Mouse (Mus musculus) midbrain, embryonic 12.5 days (tissue): Measurements from ENCODE around the gene Ifngr2. TPM values are rescaled to one million over a fixed set of nuclear protein-coding genes. Genes with fewer than 3 reads are reported as not detected.
A peak's percentile ranks its signal among the peaks of the same experiment; 100 is the strongest.

Experiments used
- ATAC-seq: fragments of 200-750 bp; cut with Nextera tagmentation; 2 replicates; pipeline ENCODE4 v1.8.0; 2017; ENCODE audit warnings: low read depth, moderate TSS enrichment, moderate library complexity; ENCODE audit not compliant: low FRiP score
- H3K27ac ChIP-seq: fragments of 300-500 bp; sonication (generic); replicated peaks from 2 replicates; pipeline ENCODE4 v1.5.1; 2016; ENCODE audit warnings: mild to moderate bottlenecking
- H3K27me3 ChIP-seq: fragments of 300-500 bp; sonication (generic); 2 replicates; pipeline ENCODE4 v1.6.1; 2016; ENCODE audit warnings: mild to moderate bottlenecking
- H3K36me3 ChIP-seq: fragments of 300-500 bp; sonication (generic); 2 replicates; pipeline ENCODE4 v1.6.1; 2016
- H3K4me1 ChIP-seq: fragments of 300-500 bp; sonication (generic); 2 replicates; pipeline ENCODE4 v1.6.1; 2016
- H3K4me2 ChIP-seq: fragments of 300-500 bp; sonication (generic); replicated peaks from 2 replicates; pipeline ENCODE4 v1.6.1; 2016; ENCODE audit warnings: mild to moderate bottlenecking, moderate library complexity
- H3K4me3 ChIP-seq: fragments of 300-500 bp; sonication (generic); 2 replicates; pipeline ENCODE4 v1.5.1; 2016; ENCODE audit warnings: mild to moderate bottlenecking
- H3K9ac ChIP-seq: fragments of 300-500 bp; sonication (generic); replicated peaks from 2 replicates; pipeline ENCODE4 v1.6.1; 2016; ENCODE audit warnings: mild to moderate bottlenecking, moderate library complexity
- H3K9me3 ChIP-seq: fragments of 300-500 bp; sonication (generic); 2 replicates; pipeline ENCODE4 v1.6.1; 2016; ENCODE audit warnings: mild to moderate bottlenecking
- WGBS: fragments of 180-500 bp; shearing (Covaris S2); methylation state at CpG from one replicate; pipeline ENCODE4 v1.1.7; 2016; 5-methylcytosine and 5-hydroxymethylcytosine counted together
- polyA plus RNA-seq: library from polyadenylated mRNA; unstranded; fragments of >200 nt; fragmentation: Nextera tagmentation; extraction: Ambion mirVana; gene quantifications from 2 replicates; pipeline ENCODE4 v1.2.1, GENCODE M21; 2016

The Ifngr2 gene
- polyA plus RNA-seq = 41.0 and 43.4 TPM in 2 replicates

DNA sequence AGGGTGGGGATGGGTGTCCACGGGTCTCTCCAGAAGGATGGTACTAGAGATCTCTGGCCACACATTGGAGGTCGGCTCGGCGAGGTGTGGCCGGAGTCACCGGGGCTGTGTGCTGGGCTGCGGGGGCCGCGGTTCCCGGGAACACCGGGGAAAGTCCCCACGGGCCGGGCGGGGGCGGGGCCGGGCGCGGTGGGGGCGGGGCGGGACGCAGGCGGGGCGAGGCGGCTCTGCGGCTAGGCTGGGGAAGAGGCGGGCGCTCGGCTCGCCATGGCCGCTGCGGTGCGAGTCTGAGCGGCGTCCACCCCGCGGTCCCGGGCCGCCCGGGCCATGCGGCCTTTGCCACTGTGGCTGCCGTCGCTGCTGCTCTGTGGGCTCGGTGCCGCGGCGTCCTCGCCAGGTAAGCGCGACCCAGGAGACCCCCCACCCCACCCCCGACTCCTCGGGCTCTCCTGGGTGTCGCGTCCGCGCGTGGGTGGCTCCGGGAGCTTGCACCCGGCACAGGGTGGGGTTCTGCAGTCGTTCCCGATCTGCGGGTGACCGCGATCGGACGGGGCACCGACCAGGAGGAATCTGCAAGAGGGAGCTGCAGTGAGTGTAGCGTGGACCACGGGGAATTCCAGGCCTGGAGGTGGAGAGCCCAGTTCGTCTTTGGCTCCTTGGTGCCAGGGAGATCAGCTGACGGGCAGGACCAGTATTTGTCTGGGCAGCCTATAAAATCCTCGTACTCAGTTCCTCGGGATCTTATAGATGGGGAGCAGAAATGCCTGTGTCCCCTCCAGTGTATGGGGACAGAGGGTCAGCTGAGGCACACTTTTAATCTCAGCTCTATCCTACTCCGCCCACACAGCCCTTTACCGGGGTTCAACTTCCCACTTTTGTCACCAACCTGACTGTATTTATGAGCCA is at the start of gene Ifngr2:
Ifngr2 (plus strand) TSS at position 237 of the 906 bp plus-strand sequence.
- WGBS = 1% methylated on average over 49 of the region's 74 CpGs
- peak within 1 kb of the TSS; percentile 39 for H3K27ac ChIP-seq

DNA sequence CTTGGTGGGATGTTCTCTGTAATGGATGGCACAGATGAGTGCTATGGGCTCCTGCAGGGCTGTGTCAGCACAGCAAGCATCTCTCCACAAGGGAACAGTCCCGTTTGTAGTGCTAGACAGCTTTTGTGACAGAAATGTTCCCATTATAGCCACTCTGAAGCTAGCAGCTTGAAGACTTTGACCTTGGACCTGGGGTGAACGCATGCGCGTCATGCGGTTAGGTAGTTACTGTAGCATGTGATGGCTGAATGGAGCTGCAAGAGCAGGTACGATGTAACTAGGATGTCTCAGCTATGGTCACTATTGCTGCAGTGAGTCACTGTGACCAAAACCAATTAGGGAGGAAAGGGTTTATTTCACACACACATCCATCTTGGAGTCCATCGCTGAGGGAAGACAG is 48.8 kb upstream of the Ifngr2 start:
- no peak overlapping the region for H3K27ac ChIP-seq
- no peak overlapping the region for H3K4me3 ChIP-seq
- peaks cover 90% of the 10 kb centered on the region for H3K36me3 ChIP-seq
- no peaks in the 10 kb centered on the region for H3K27me3 ChIP-seq
- 85% methylated on average over 7 of the region's 7 CpGs for WGBS
- H3K4me1 ChIP-seq = no peaks in the 10 kb centered on the region
- no peak overlapping the region for H3K4me2 ChIP-seq
- no peaks in the 10 kb centered on the region for H3K9me3 ChIP-seq
- ATAC-seq = no peak
- H3K9ac ChIP-seq = no peak overlapping the region

More for the DNA sequence above, at the start of gene Ifngr2:
- H3K27me3 ChIP-seq = peaks cover 19% of the 10 kb centered on the region
- peak; percentile 88 for ATAC-seq
- H3K9ac ChIP-seq = peak within 1 kb of the TSS; percentile 98
- H3K9me3 ChIP-seq = no peaks in the 10 kb centered on the region
- peak within 1 kb of the TSS; percentile 92 for H3K4me3 ChIP-seq
- peak within 1 kb of the TSS; percentile 93 for H3K4me2 ChIP-seq
- H3K4me1 ChIP-seq = peaks cover 29% of the 10 kb centered on the region
- H3K36me3 ChIP-seq = no peaks in the 10 kb centered on the region

DNA sequence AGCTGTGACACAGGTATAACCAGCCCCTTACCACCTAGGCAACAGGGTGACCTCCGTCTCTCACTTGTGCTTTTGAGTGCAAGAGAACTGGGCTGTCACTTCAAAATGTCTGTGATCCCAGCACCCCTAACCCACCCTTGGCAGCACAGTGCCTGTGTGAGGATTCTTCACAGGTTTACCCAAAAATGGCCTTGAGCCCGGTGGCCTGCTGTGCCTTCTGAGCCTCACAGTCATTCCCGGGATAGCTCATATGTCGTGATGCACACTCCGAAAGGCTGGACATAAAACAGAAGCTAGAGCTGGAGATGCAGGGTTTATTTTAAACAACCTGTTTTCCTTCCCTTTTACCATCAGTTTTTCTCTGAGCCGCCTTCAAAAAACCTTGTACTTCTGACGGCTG is 42.2 kb upstream of the Ifngr2 start:
- no peaks in the 10 kb centered on the region for H3K9me3 ChIP-seq
- H3K4me3 ChIP-seq = no peak overlapping the region
- no peak overlapping the region for H3K4me2 ChIP-seq
- no peaks in the 10 kb centered on the region for H3K27me3 ChIP-seq
- H3K27ac ChIP-seq = no peak overlapping the region
- 95% methylated on average over 7 of the region's 7 CpGs for WGBS
- ATAC-seq = no peak
- no peaks in the 10 kb centered on the region for H3K4me1 ChIP-seq
- no peak overlapping the region for H3K9ac ChIP-seq
- peaks cover 80% of the 10 kb centered on the region for H3K36me3 ChIP-seq

DNA sequence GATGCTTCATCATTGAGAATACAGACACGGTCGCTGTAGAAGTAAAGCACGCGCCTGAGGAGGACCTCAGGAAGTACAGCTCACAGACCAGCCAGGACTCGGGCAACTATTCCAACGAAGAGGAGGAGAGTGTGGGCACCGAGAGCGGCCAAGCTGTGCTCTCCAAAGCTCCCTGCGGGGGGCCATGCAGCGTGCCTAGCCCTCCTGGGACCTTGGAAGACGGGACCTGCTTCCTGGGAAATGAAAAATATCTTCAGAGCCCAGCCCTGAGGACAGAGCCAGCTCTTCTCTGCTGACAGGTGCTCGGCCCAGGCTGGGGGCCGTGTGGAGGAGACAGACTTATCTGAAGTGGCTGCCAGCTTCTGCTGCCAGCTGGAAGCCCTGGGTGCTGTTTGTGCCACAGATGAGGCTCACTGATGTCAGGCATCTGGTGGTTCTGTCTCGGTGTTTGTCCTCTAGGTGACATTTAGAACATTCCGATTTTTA is 41.7 kb upstream of the Ifngr2 start:
- Histone ChIP-seq H3K4me3 (no peak overlapping the region), H3K27me3 (no peaks in the 10 kb centered on the region), H3K36me3 (peaks cover 76% of the 10 kb centered on the region), H3K4me1 (no peaks in the 10 kb centered on the region), H3K4me2 (no peak overlapping the region), H3K9ac (no peak overlapping the region), H3K9me3 (no peaks in the 10 kb centered on the region), H3K27ac (no peak overlapping the region)
- 90% methylated on average over 15 of the region's 15 CpGs for WGBS
- ATAC-seq = no peak

DNA sequence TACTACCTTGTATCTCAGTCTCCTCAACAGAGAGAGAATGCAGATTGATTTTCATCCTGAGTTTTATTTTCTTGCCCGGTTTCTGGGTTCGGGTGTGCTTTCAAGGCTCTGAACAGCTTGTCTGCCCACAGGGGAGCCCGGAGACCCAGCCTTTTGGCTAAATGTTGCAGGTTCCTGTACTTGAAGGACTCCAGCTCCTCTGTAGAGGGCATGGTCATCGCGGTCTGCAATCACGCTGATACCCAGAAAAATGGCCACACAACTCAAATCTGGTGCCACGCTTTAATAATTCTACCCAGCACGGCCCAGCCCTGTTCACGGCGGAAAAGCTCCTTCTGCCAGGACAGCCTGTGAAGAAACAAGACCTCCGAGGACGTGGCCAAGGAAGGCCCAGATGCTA is 40.5 kb upstream of the Ifngr2 start:
- Histone ChIP-seq H3K4me3 (no peak overlapping the region), H3K36me3 (peaks cover 63% of the 10 kb centered on the region), H3K9me3 (no peaks in the 10 kb centered on the region), H3K4me2 (no peak overlapping the region), H3K27ac (no peak overlapping the region), H3K9ac (no peak overlapping the region), H3K27me3 (no peaks in the 10 kb centered on the region), H3K4me1 (no peaks in the 10 kb centered on the region)
- WGBS = 96% methylated on average over 12 of the region's 12 CpGs
- no peak for ATAC-seq

DNA sequence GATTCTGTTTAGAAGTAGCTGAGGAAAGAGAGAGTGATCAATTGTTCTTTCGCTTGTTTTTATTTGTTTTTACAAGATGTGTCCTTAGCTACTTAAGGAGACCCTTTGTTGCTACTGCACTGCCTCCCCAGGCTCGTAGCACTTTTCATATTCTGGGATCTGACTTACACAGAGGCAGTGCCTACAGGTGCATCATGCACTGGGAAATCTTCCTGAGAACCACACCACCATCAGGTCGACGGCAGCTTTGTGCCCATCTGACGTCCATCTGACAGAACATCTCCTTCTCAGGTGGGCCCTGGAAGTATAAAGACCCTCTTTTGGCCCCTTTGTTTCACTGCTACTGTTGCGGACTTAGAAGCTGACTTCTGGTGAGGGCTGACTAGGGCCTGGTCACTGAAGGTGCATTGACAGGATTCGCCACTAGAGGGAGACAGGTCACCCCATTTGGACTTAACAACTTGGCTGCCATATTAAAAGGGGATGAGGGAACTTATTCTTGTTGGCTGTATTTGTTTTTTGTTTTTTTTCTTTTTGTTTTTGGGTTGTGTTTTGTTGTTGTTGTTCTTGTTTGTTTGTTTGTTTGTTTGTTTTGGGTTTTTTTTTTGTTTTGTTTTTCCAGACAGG is 34.6 kb upstream of the Ifngr2 start:
- Histone ChIP-seq H3K4me2 (no peak overlapping the region), H3K9me3 (no peaks in the 10 kb centered on the region), H3K4me3 (no peak overlapping the region), H3K36me3 (peaks cover 12% of the 10 kb centered on the region), H3K4me1 (no peaks in the 10 kb centered on the region), H3K27me3 (no peaks in the 10 kb centered on the region), H3K27ac (no peak overlapping the region), H3K9ac (no peak overlapping the region)
- 0 out of 2 replicates have a peak, but pooled peaks have one; percentile 30 for ATAC-seq
- WGBS = 34% methylated on average over 7 of the region's 7 CpGs

DNA sequence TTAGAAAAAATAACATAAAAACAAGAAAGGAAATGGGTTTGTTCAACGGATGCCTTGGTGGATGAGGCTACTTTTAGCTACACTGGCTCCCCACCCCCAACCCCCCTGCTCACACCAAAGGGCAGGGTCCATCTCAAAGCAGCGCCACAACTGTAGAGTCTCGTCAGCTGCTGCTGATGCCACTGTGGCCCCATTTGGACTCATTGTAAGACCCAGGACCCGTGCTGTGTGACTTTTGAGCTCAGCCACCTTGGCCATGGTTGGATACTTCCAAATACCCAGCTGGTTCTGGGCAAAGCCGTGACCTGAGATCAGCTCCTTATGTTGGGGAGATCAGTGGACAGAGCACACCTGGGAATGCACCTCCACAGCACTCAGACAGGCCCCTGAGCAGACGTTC is 33.8 kb upstream of the Ifngr2 start:
- Histone ChIP-seq H3K27ac (no peak overlapping the region), H3K27me3 (no peaks in the 10 kb centered on the region), H3K4me3 (no peak overlapping the region), H3K9me3 (no peaks in the 10 kb centered on the region), H3K4me2 (no peak overlapping the region), H3K4me1 (no peaks in the 10 kb centered on the region), H3K9ac (no peak overlapping the region), H3K36me3 (peaks cover 7% of the 10 kb centered on the region; the same call in 1 of the 2 replicates)
- ATAC-seq = no peak; the same call in 1 of the 2 replicates
- WGBS = 81% methylated on average over 6 of the region's 6 CpGs

DNA sequence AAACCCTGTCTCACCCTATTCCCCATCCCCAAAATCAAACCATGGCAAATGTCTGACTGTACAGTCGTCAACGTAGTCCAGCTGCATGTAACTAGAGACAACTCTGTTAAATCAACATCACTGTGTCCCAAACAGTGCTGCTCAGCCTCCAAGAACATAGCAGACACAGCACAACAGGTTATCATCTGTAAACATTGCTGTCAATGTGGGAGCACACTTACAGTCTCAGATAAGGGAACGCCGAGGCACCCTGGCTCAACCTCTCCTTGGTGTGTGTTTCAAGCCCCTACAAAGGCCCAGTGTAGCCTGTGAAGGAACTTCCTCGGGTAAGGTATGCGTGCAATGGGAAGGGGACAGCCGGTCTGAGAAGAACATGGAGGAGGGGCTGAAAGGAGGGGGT is 29.9 kb upstream of the Ifngr2 start:
- WGBS = 92% methylated on average over 7 of the region's 7 CpGs
- Histone ChIP-seq H3K9ac (no peak overlapping the region), H3K9me3 (no peaks in the 10 kb centered on the region), H3K4me2 (no peak overlapping the region), H3K4me1 (no peaks in the 10 kb centered on the region), H3K36me3 (no peaks in the 10 kb centered on the region), H3K27me3 (no peaks in the 10 kb centered on the region), H3K4me3 (no peak overlapping the region), H3K27ac (no peak overlapping the region)
- ATAC-seq = no peak

DNA sequence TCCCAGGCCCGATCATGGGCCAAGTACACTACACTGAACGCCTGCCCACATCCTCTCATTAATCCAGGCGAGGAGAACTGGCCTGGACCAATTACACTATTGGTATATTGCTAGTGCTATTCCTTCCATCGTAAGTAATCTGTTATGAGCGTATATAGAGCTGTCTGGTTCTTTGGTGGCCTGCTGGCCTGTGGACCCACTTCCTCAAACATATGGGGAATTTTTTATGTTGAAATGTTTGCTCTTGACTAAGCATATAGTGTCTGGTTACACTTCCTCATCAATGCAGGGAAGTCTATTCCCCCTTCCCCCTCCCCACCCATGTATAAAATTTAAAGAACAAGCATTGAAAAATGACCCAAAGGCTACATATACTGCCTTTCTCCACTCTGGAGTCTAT is 24.8 kb upstream of the Ifngr2 start:
- 88% methylated on average over 5 of the region's 5 CpGs for WGBS
- H3K27me3 ChIP-seq = no peaks in the 10 kb centered on the region

DNA sequence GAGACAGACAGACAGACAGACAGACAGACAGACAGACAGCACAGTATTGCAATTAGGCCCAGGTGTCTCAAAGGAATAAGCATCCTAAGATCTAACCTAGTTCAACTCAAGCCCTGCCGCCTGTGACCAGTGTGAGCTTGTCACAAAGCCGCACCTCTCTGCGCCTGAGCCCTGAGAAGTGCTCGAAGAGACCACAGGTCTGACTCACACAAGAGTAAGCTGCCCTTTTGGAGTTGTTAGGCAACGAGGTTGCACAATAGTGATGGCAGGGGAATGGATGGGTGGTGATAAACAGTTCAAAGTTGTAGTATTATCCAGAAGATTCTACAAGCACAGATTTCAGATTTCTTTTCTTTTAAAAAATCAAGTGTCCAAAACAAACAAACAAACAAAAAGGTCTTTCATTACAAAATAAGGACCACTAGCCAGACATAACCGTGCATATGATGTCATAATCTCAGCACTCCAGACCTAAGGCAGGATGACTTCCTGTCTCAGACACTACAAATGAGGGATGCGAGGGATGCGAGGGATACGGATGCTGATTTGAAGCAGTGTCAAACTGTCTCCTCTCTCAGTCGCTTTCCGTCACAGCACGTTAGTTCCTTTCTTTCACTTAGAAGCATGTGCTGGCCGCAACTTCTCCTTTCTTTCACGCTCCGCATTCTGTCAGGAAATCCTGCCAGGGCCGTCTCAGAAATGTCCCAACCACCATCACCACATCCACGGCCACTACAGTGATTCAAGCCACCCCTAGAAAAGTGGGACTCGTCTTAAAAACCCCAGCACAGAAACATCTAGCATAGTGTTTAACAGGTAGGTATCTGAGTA is 24.2 kb upstream of the Ifngr2 start:
- 72% methylated on average over 18 of the region's 18 CpGs for WGBS
- Histone ChIP-seq H3K4me1 (no peaks in the 10 kb centered on the region), H3K4me3 (no peak overlapping the region), H3K4me2 (no peak overlapping the region), H3K27ac (no peak overlapping the region), H3K27me3 (no peaks in the 10 kb centered on the region), H3K9me3 (no peaks in the 10 kb centered on the region), H3K9ac (no peak overlapping the region), H3K36me3 (no peaks in the 10 kb centered on the region)
- no peak for ATAC-seq

More for the DNA sequence above, 24.8 kb upstream of the Ifngr2 start:
- Histone ChIP-seq H3K36me3 (no peaks in the 10 kb centered on the region), H3K9me3 (no peaks in the 10 kb centered on the region), H3K9ac (no peak overlapping the region), H3K4me2 (no peak overlapping the region), H3K27ac (no peak overlapping the region), H3K4me3 (no peak overlapping the region), H3K4me1 (no peaks in the 10 kb centered on the region)
- ATAC-seq = no peak

DNA sequence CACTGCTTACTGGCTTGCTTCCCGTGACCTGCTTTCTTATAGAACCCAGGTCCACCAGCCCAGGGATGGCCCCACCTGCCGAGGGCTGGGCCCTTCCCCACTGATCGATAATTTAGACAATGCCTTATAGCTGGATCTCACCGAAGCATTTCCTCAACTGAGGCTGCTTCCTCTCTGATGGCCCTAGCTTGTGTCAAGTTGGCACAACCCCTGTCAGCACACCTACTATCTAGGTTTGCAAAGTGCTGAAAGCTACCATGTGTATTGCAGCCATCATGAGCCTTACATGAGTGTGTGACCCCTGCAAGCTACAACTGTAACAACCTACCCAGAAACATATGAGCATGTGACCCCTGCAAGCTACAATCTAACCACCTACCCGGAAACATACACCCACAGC is 22.7 kb upstream of the Ifngr2 start:
- 83% methylated on average over 5 of the region's 5 CpGs for WGBS
- no peak for ATAC-seq
- H3K4me2 ChIP-seq = no peak overlapping the region
- H3K27me3 ChIP-seq = no peaks in the 10 kb centered on the region
- H3K4me3 ChIP-seq = no peak overlapping the region
- H3K9ac ChIP-seq = no peak overlapping the region
- no peaks in the 10 kb centered on the region for H3K36me3 ChIP-seq
- no peaks in the 10 kb centered on the region for H3K9me3 ChIP-seq
- H3K27ac ChIP-seq = no peak overlapping the region
- H3K4me1 ChIP-seq = no peaks in the 10 kb centered on the region
